Mouse (Mus musculus) limb, embryonic 11.5 days (tissue): ENCODE data around the gene 5830411N06Rik. TPM values are rescaled to one million over a fixed set of nuclear protein-coding genes. Genes with fewer than 3 reads are reported as not detected.

Experiments used
- ATAC-seq: fragments of 200-750 bp; cut with Nextera tagmentation; 2 replicates; pipeline ENCODE4 v1.8.0; 2017; ENCODE audit warnings: low read depth; ENCODE audit not compliant: insufficient number of reproducible peaks, low FRiP score, low TSS enrichment
- DNase-seq: peaks from one replicate; pipeline ENCODE4 v3.0.0-alpha.2; 2015; ENCODE audit warnings: low spot score
- H3K27ac ChIP-seq: fragments of 300-500 bp; sonication (generic); replicated peaks from 2 replicates; pipeline ENCODE4 v1.5.1; 2014; ENCODE audit warnings: low read depth, mild to moderate bottlenecking, low read length
- H3K27me3 ChIP-seq: fragments of 300-500 bp; sonication (generic); 2 replicates; pipeline ENCODE4 v1.6.1; 2014; ENCODE audit warnings: mild to moderate bottlenecking, low read length, mixed read lengths; ENCODE audit not compliant: control insufficient read depth, insufficient read depth
- H3K36me3 ChIP-seq: fragments of 300-500 bp; sonication (generic); 2 replicates; pipeline ENCODE4 v1.6.1; 2014; ENCODE audit warnings: mild to moderate bottlenecking, low read length, moderate library complexity, mixed read lengths; ENCODE audit not compliant: control insufficient read depth, insufficient read depth
- H3K4me1 ChIP-seq: fragments of 300-500 bp; sonication (generic); 2 replicates; pipeline ENCODE4 v1.6.1; 2014; ENCODE audit warnings: low read length, mixed read lengths; ENCODE audit not compliant: control insufficient read depth, insufficient read depth
- H3K4me2 ChIP-seq: fragments of 300-500 bp; sonication (generic); 2 replicates; pipeline ENCODE4 v1.6.1; 2014; ENCODE audit warnings: low read depth, mild to moderate bottlenecking, moderate library complexity; ENCODE audit not compliant: severe bottlenecking
- H3K4me3 ChIP-seq: fragments of 300-500 bp; sonication (generic); 2 replicates; pipeline ENCODE4 v1.5.1; 2014; ENCODE audit warnings: low read depth, low read length
- H3K9ac ChIP-seq: fragments of 300-500 bp; sonication (generic); 2 replicates; pipeline ENCODE4 v1.6.1; 2014; ENCODE audit warnings: mild to moderate bottlenecking, low read length
- H3K9me3 ChIP-seq: fragments of 300-500 bp; sonication (generic); 2 replicates; pipeline ENCODE4 v1.6.1; 2016; ENCODE audit warnings: low read length; ENCODE audit not compliant: control insufficient read depth
- WGBS: fragments of 180-500 bp; shearing (Covaris S2); extraction: QIAGEN DNeasy Blood & Tissue Kit; methylation state at CpG from one replicate; pipeline ENCODE4 v1.1.7; 2014; 5-methylcytosine and 5-hydroxymethylcytosine counted together
- polyA plus RNA-seq: library from polyadenylated mRNA; unstranded; fragments of >200 nt; fragmentation: Nextera tagmentation; extraction: Ambion mirVana; gene quantifications from 2 replicates; pipeline ENCODE4 v1.2.1, GENCODE M21; 2014

The 5830411N06Rik gene
- not detected in 2 replicates for polyA plus RNA-seq

GRCm38 (mm10) chr7:140247216-140247615, at the start of gene 5830411N06Rik:
Gene 5830411N06Rik (plus strand): TSS chr7:140247284.
- Histone ChIP-seq H3K4me2 (no peak within 1 kb of the TSS), H3K27me3 (no peaks in the 10 kb centered on the region), H3K9ac (no peak within 1 kb of the TSS), H3K27ac (no peak within 1 kb of the TSS), H3K4me3 (no peak within 1 kb of the TSS), H3K4me1 (no peaks in the 10 kb centered on the region), H3K9me3 (no peaks in the 10 kb centered on the region; the same call in 1 of the 2 replicates), H3K36me3 (no peaks in the 10 kb centered on the region)
- DNase-seq (no peak), ATAC-seq (no peak)
- 85% methylated on average over 4 of the region's 4 CpGs for WGBS

- Histone ChIP-seq H3K4me3 (no peak overlapping the region), H3K27ac (no peak overlapping the region), H3K27me3 (no peaks in the 10 kb centered on the region), H3K9ac (no peak overlapping the region), H3K4me2 (no peak overlapping the region), H3K9me3 (no peaks in the 10 kb centered on the region), H3K36me3 (no peaks in the 10 kb centered on the region), H3K4me1 (no peaks in the 10 kb centered on the region)
- no peak for DNase-seq
- WGBS = 87% methylated on average over 4 of the region's 4 CpGs
- no peak for ATAC-seq
These were observed 46.0 kb upstream of the 5830411N06Rik start for GRCm38 (mm10) chr7:140201090-140201489.

- no peak for ATAC-seq
- DNase-seq = no peak
- Histone ChIP-seq H3K4me3 (no peak within 1 kb of the TSS), H3K27me3 (no peaks in the 10 kb centered on the region), H3K4me1 (no peaks in the 10 kb centered on the region), H3K9ac (no peak within 1 kb of the TSS), H3K27ac (no peak within 1 kb of the TSS), H3K4me2 (no peak within 1 kb of the TSS), H3K9me3 (no peaks in the 10 kb centered on the region), H3K36me3 (no peaks in the 10 kb centered on the region)
These were observed 41.2 kb upstream of the 5830411N06Rik start, which contains the start of gene Olfr524 for GRCm38 (mm10) chr7:140205864-140206263. Gene Olfr524 (minus strand): TSS chr7:140205964.

- Histone ChIP-seq H3K9me3 (no peaks in the 10 kb centered on the region), H3K9ac (no peak overlapping the region), H3K36me3 (no peaks in the 10 kb centered on the region), H3K4me1 (no peaks in the 10 kb centered on the region), H3K27ac (no peak overlapping the region), H3K4me3 (no peak overlapping the region), H3K4me2 (no peak overlapping the region), H3K27me3 (no peaks in the 10 kb centered on the region)
- DNase-seq (no peak), ATAC-seq (no peak)
- WGBS = 82% methylated on average over 3 of the region's 3 CpGs
These were observed 40.2 kb upstream of the 5830411N06Rik start for GRCm38 (mm10) chr7:140206904-140207303.

GRCm38 (mm10) chr7:140208153-140208552, 38.9 kb upstream of the 5830411N06Rik start:
- Histone ChIP-seq H3K4me3 (no peak overlapping the region), H3K9ac (no peak overlapping the region), H3K4me2 (no peak overlapping the region), H3K36me3 (no peaks in the 10 kb centered on the region), H3K4me1 (no peaks in the 10 kb centered on the region), H3K27ac (no peak overlapping the region), H3K27me3 (no peaks in the 10 kb centered on the region), H3K9me3 (no peaks in the 10 kb centered on the region)
- no peak for ATAC-seq
- 79% methylated on average over 8 of the region's 8 CpGs for WGBS
- no peak for DNase-seq

GRCm38 (mm10) chr7:140208677-140209076, 38.4 kb upstream of the 5830411N06Rik start:
- no peak overlapping the region for H3K27ac ChIP-seq
- H3K4me3 ChIP-seq = no peak overlapping the region
- no peak overlapping the region for H3K4me2 ChIP-seq
- H3K27me3 ChIP-seq = no peaks in the 10 kb centered on the region
- no peak overlapping the region for H3K9ac ChIP-seq
- H3K9me3 ChIP-seq = no peaks in the 10 kb centered on the region
- H3K36me3 ChIP-seq = no peaks in the 10 kb centered on the region
- no peak for ATAC-seq
- whole genome bisulfite sequencing = 88% methylated on average over 3 of the region's 3 CpGs
- DNase-seq = no peak
- H3K4me1 ChIP-seq = no peaks in the 10 kb centered on the region

GRCm38 (mm10) chr7:140213841-140214240, 33.2 kb upstream of the 5830411N06Rik start:
- Histone ChIP-seq H3K4me1 (no peaks in the 10 kb centered on the region), H3K27ac (no peak overlapping the region), H3K4me3 (no peak overlapping the region), H3K27me3 (no peaks in the 10 kb centered on the region), H3K9ac (no peak overlapping the region), H3K9me3 (no peaks in the 10 kb centered on the region), H3K36me3 (no peaks in the 10 kb centered on the region), H3K4me2 (no peak overlapping the region)
- no peak for DNase-seq
- WGBS = 81% methylated on average over 5 of the region's 5 CpGs
- ATAC-seq = no peak

- no peak for DNase-seq
- WGBS = 89% methylated on average over 2 of the region's 2 CpGs
- H3K9me3 ChIP-seq = no peaks in the 10 kb centered on the region
- H3K4me1 ChIP-seq = no peaks in the 10 kb centered on the region
- no peak within 1 kb of the TSS for H3K4me2 ChIP-seq
- H3K9ac ChIP-seq = no peak within 1 kb of the TSS
- no peak for ATAC-seq
- H3K4me3 ChIP-seq = no peak within 1 kb of the TSS
- H3K27me3 ChIP-seq = no peaks in the 10 kb centered on the region
- H3K27ac ChIP-seq = no peak within 1 kb of the TSS
- no peaks in the 10 kb centered on the region for H3K36me3 ChIP-seq
These were observed 29.1 kb upstream of the 5830411N06Rik start, which contains the start of gene Cd163l1 for GRCm38 (mm10) chr7:140217967-140218366. Gene Cd163l1 (plus strand): TSS chr7:140218267.

- H3K27ac ChIP-seq = no peak overlapping the region
- ATAC-seq (no peak), DNase-seq (peak; percentile 23)
- H3K4me1 ChIP-seq = no peaks in the 10 kb centered on the region
- no peaks in the 10 kb centered on the region for H3K9me3 ChIP-seq
- H3K4me3 ChIP-seq = no peak overlapping the region
- no peak overlapping the region for H3K4me2 ChIP-seq
- no peak overlapping the region for H3K9ac ChIP-seq
- WGBS = 9% methylated on average over 1 of the region's 1 CpGs
- no peaks in the 10 kb centered on the region for H3K27me3 ChIP-seq
- H3K36me3 ChIP-seq = no peaks in the 10 kb centered on the region
These were observed 27.8 kb upstream of the 5830411N06Rik start for GRCm38 (mm10) chr7:140219268-140219667.
